Mouse (Mus musculus): ENCODE measurements around the gene Grik5. TPM values are rescaled to one million over a fixed set of nuclear protein-coding genes. Genes with fewer than 3 reads are reported as not detected.

Gene Grik5
- polyA plus RNA-seq, 1 experiment = 191 TPM

- peaks cover 6% of the 10 kb centered on the region; the same call in 1 of the 2 replicates for H3K4me1 ChIP-seq (ENCODE audit: control insufficient read depth, insufficient read depth, low read length)
These were observed 10.4 kb upstream of the Grik5 start for GRCm38 (mm10) chr7:25082510-25082909.

GRCm38 (mm10) chr7:25080431-25080830 is 8.3 kb upstream of the Grik5 start:
- Histone ChIP-seq H3K27ac (ENCODE audit: insufficient read depth, low read length) (no peak overlapping the region), H3K4me3 (ENCODE audit: insufficient read depth, low read length) (no peak overlapping the region), H3K4me1 (ENCODE audit: control insufficient read depth, insufficient read depth, low read length) (peaks cover 6% of the 10 kb centered on the region; the same call in 1 of the 2 replicates)
- no peak for TF ChIP-seq POLR2A (IDR thresholded peaks at IDR 0.05; ENCODE audit: extremely low read depth, insufficient read depth, low read length)
- TF ChIP-seq CTCF (IDR thresholded peaks at IDR 0.05; ENCODE audit: extremely low read depth, insufficient read depth, low read length) = no peak

More at GRCm38 (mm10) chr7:25082510-25082909, 10.4 kb upstream of the Grik5 start:
- H3K4me3 ChIP-seq (ENCODE audit: insufficient read depth, low read length) = no peak overlapping the region
- H3K27ac ChIP-seq (ENCODE audit: insufficient read depth, low read length) = no peak overlapping the region
- no peak for TF ChIP-seq POLR2A (IDR thresholded peaks at IDR 0.05; ENCODE audit: extremely low read depth, insufficient read depth, low read length)
- TF ChIP-seq CTCF (IDR thresholded peaks at IDR 0.05; ENCODE audit: extremely low read depth, insufficient read depth, low read length) = peak; percentile 57

GRCm38 (mm10) chr7:25079496-25080026 is 7.4 kb upstream of the Grik5 start:
- Histone ChIP-seq H3K4me3 (ENCODE audit: insufficient read depth, low read length) (no peak overlapping the region), H3K4me1 (ENCODE audit: control insufficient read depth, insufficient read depth, low read length) (peaks cover 6% of the 10 kb centered on the region; the same call in 1 of the 2 replicates), H3K27ac (ENCODE audit: insufficient read depth, low read length) (no peak overlapping the region)
- TF ChIP-seq CTCF (IDR thresholded peaks at IDR 0.05; ENCODE audit: extremely low read depth, insufficient read depth, low read length) (no peak), POLR2A (IDR thresholded peaks at IDR 0.05; ENCODE audit: extremely low read depth, insufficient read depth, low read length) (no peak; the same call in 1 of the 2 replicates)

- Histone ChIP-seq H3K4me1 (ENCODE audit: control insufficient read depth, insufficient read depth, low read length) (peaks cover 8% of the 10 kb centered on the region; the same call in 1 of the 2 replicates), H3K4me3 (ENCODE audit: insufficient read depth, low read length) (peak overlapping the region; percentile 70), H3K27ac (ENCODE audit: insufficient read depth, low read length) (peak overlapping the region; percentile 41; the same call in 1 of the 2 replicates)
- TF ChIP-seq POLR2A (IDR thresholded peaks at IDR 0.05; ENCODE audit: extremely low read depth, insufficient read depth, low read length) (no peak), CTCF (IDR thresholded peaks at IDR 0.05; ENCODE audit: extremely low read depth, insufficient read depth, low read length) (no peak)
These were observed 5.2 kb upstream of the Grik5 start for GRCm38 (mm10) chr7:25077414-25077755.

GRCm38 (mm10) chr7:25076663-25077413 is 4.7 kb upstream of the Grik5 start:
- Histone ChIP-seq H3K4me1 (ENCODE audit: control insufficient read depth, insufficient read depth, low read length) (peaks cover 8% of the 10 kb centered on the region; the same call in 1 of the 2 replicates), H3K27ac (ENCODE audit: insufficient read depth, low read length) (peak overlapping the region; percentile 88), H3K4me3 (ENCODE audit: insufficient read depth, low read length) (peak overlapping the region; percentile 70)
- TF ChIP-seq CTCF (IDR thresholded peaks at IDR 0.05; ENCODE audit: extremely low read depth, insufficient read depth, low read length) = no peak
- TF ChIP-seq POLR2A (IDR thresholded peaks at IDR 0.05; ENCODE audit: extremely low read depth, insufficient read depth, low read length) = peak; percentile 82

- peaks cover 8% of the 10 kb centered on the region; the same call in 1 of the 2 replicates for H3K4me1 ChIP-seq (ENCODE audit: control insufficient read depth, insufficient read depth, low read length)
These were observed 4.1 kb upstream of the Grik5 start for GRCm38 (mm10) chr7:25076296-25076662.

GRCm38 (mm10) chr7:25073924-25074323 is 1.8 kb upstream of the Grik5 start:
- Histone ChIP-seq H3K27ac (ENCODE audit: insufficient read depth, low read length) (peak overlapping the region; percentile 62), H3K4me3 (ENCODE audit: insufficient read depth, low read length) (no peak overlapping the region), H3K4me1 (ENCODE audit: control insufficient read depth, insufficient read depth, low read length) (peaks cover 9% of the 10 kb centered on the region; the same call in 1 of the 2 replicates)
- TF ChIP-seq POLR2A (IDR thresholded peaks at IDR 0.05; ENCODE audit: extremely low read depth, insufficient read depth, low read length) (no peak; the same call in 1 of the 2 replicates), CTCF (IDR thresholded peaks at IDR 0.05; ENCODE audit: extremely low read depth, insufficient read depth, low read length) (no peak)

More at GRCm38 (mm10) chr7:25076296-25076662, 4.1 kb upstream of the Grik5 start:
- H3K27ac ChIP-seq (ENCODE audit: insufficient read depth, low read length) = peak overlapping the region; percentile 88
- H3K4me3 ChIP-seq (ENCODE audit: insufficient read depth, low read length) = peak overlapping the region; percentile 30
- TF ChIP-seq CTCF (IDR thresholded peaks at IDR 0.05; ENCODE audit: extremely low read depth, insufficient read depth, low read length) (no peak), POLR2A (IDR thresholded peaks at IDR 0.05; ENCODE audit: extremely low read depth, insufficient read depth, low read length) (no peak)

- H3K4me1 ChIP-seq (ENCODE audit: control insufficient read depth, insufficient read depth, low read length) = peaks cover 4% of the 10 kb centered on the region; the same call in 1 of the 2 replicates
- peak overlapping the region; percentile 90 for H3K4me3 ChIP-seq (ENCODE audit: insufficient read depth, low read length)
- H3K27ac ChIP-seq (ENCODE audit: insufficient read depth, low read length) = peak overlapping the region; percentile 97
- TF ChIP-seq POLR2A (IDR thresholded peaks at IDR 0.05; ENCODE audit: extremely low read depth, insufficient read depth, low read length) (peak; percentile 40; the same call in 1 of the 2 replicates), CTCF (IDR thresholded peaks at IDR 0.05; ENCODE audit: extremely low read depth, insufficient read depth, low read length) (no peak)
These were observed 707 bp upstream of the Grik5 start for GRCm38 (mm10) chr7:25072716-25073390.

- Histone ChIP-seq H3K4me1 (ENCODE audit: control insufficient read depth, insufficient read depth, low read length) (peaks cover 4% of the 10 kb centered on the region; the same call in 1 of the 2 replicates), H3K4me3 (ENCODE audit: insufficient read depth, low read length) (peak overlapping the region; percentile 3; the same call in 1 of the 2 replicates), H3K27ac (ENCODE audit: insufficient read depth, low read length) (no peak overlapping the region)
- TF ChIP-seq CTCF (IDR thresholded peaks at IDR 0.05; ENCODE audit: extremely low read depth, insufficient read depth, low read length) (no peak), POLR2A (IDR thresholded peaks at IDR 0.05; ENCODE audit: extremely low read depth, insufficient read depth, low read length) (no peak)
These were observed 3.4 kb downstream of the Grik5 start for GRCm38 (mm10) chr7:25068724-25069123.

Data from cortical plate, adult 2 months (tissue).